Mouse (Mus musculus): ENCODE measurements around the gene Gps1. TPM values are rescaled to one million over a fixed set of nuclear protein-coding genes. Genes with fewer than 3 reads are reported as not detected.

The Gps1 gene
- total RNA-seq (2012; rRNA removed) = 174 and 254 TPM in 2 replicates
- 184 and 188 TPM in 2 replicates for total RNA-seq (2014; rRNA removed)
- 141 and 158 TPM in 2 replicates for polyA plus RNA-seq (2012; ENCODE audit: insufficient read length, low read depth)

DNA sequence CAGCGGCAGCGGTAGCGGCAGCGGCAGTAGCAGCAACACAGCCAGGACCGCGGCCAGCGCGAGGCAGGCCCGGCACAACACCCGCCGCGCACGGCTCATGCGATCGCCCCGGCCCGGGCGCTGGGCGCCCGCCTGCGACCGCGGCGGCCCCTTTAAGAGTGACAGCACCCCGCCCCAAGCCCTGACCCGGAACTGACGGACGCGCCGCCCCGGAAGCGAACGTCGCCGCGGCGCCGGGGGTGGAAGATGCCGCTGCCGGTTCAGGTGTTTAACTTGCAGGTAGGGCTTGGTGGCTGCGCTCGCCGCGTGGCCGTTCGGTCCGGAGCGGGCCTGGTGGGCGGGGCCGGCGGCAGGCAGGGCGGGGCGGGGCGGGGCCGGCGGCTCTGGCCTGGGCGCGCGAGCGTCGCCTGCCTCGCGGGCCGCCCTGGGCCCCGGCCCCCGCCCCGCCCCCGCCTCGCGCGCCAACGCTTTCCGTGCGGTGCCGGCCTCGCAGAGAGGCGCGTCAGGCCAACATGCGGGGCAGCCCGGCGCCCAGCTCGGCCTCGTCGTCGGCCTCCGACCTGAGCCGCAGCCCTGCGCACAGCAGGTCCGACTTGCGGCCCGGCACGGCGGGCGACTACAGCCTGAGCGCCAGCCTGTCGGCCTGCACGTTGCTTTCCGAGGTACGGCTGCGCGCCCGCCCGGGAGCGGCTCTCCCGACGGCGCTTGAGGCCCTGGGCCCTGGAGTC lies at the start of gene Gps1, which contains the start of gene Rfng:
Gene Gps1, plus strand, starts transcription at position 209 of the 728 bp plus-strand sequence.
Gene Rfng, minus strand, starts transcription at position 144 of the 728 bp plus-strand sequence.
- no peaks in the 10 kb centered on the region for H3K9me3 ChIP-seq (replicated peaks; ENCODE audit: low read length)
- in situ Hi-C loops (cut with MboI; ENCODE audit: low pct_ligation_motif_present, low pct_unique_long_range_greater_than_20kb, low sequenced_read_pairs) = no loop called here

GRCm38 (mm10) chr11:120736424-120736823 lies 47.6 kb upstream of the Gps1 start:
- Histone ChIP-seq H3K27me3 (replicated peaks) (peaks cover 67% of the 10 kb centered on the region), H3K36me3 (replicated peaks in 1 of 2; ENCODE audit: control insufficient read depth in 1 of 2, insufficient read depth in 1 of 2, low read length in 1 of 2) (no peaks in the 10 kb centered on the region), H3K4me1 (ENCODE audit: control insufficient read depth in 1 of 2, insufficient read depth in 2 of 2) (peaks cover 4 to 6% of the 10 kb centered on the region in 2 experiments; a peak in 1 of 4 replicates), H3K9ac (ENCODE audit: insufficient read depth, low read depth) (no peak overlapping the region), H3K79me2 (replicated peaks; ENCODE audit: control insufficient read depth, extremely low read depth, insufficient read depth, poor library complexity, severe bottlenecking) (no peaks in the 10 kb centered on the region), H3K27ac (ENCODE audit: insufficient read depth, low read depth) (no peak overlapping the region), H3K4me3 (replicated peaks in 1 of 3; ENCODE audit: low read depth in 2 of 3, low read length in 2 of 3, poor library complexity in 1 of 3) (no peak overlapping the region), H3K4me2 (ENCODE audit: insufficient read depth, low read depth, poor library complexity, severe bottlenecking) (no peak overlapping the region), H3K9me3 (replicated peaks; ENCODE audit: low read length) (no peaks in the 10 kb centered on the region)
- dilution Hi-C loops (cut with MboI; ENCODE audit: extremely low pct_ligation_motif_present, extremely low pct_unique_long_range_greater_than_20kb, low sequenced_read_pairs) = no loop called here
- DNase-seq (ENCODE audit: extremely low read depth) = no peak
- in situ Hi-C loops (cut with MboI; ENCODE audit: low pct_ligation_motif_present, low pct_unique_long_range_greater_than_20kb, low sequenced_read_pairs) = no loop called here
- TF ChIP-seq MXI1 (IDR thresholded peaks at IDR 0.05; ENCODE audit: low read depth, low read length) (no peak), MYC (IDR thresholded peaks at IDR 0.05; ENCODE audit: low read depth, low read length) (no peak), ZC3H11A (IDR thresholded peaks at IDR 0.05; ENCODE audit: low read depth, low read length) (no peak), KAT2A (IDR thresholded peaks at IDR 0.05; ENCODE audit: insufficient replicate concordance, low read length) (no peak), NELFE (IDR thresholded peaks at IDR 0.05; ENCODE audit: low read depth, low read length) (no peak), USF1 (IDR thresholded peaks at IDR 0.05; ENCODE audit: low read depth, low read length) (no peak), POLR2A (IDR thresholded peaks at IDR 0.05; ENCODE audit: low read depth, low read length) (no peak), ZKSCAN1 (IDR thresholded peaks at IDR 0.05; ENCODE audit: borderline replicate concordance, low read depth, low read length) (no peak), CTCF (conservative IDR thresholded peaks at IDR 0.05 in 1 of 2, IDR thresholded peaks at IDR 0.05 in 1 of 2; ENCODE audit: low read depth in 2 of 2, low read length in 2 of 2) (no peak), CHD1 (IDR thresholded peaks at IDR 0.05; ENCODE audit: low read depth, low read length) (no peak), SIN3A (IDR thresholded peaks at IDR 0.05; ENCODE audit: low read length) (no peak), TBP (conservative IDR thresholded peaks at IDR 0.05; ENCODE audit: low read depth, low read length) (no peak), HCFC1 (IDR thresholded peaks at IDR 0.05; ENCODE audit: low read depth, low read length) (no peak), UBTF (IDR thresholded peaks at IDR 0.05; ENCODE audit: low read depth, low read length) (no peak), ELF1 (IDR thresholded peaks at IDR 0.05; ENCODE audit: low read depth, low read length) (no peak), MAFK (IDR thresholded peaks at IDR 0.05; ENCODE audit: insufficient replicate concordance, low read length) (no peak), CHD2 (IDR thresholded peaks at IDR 0.05; ENCODE audit: low read length) (no peak), USF2 (conservative IDR thresholded peaks at IDR 0.05; ENCODE audit: low read depth, low read length) (no peak), MEF2A (IDR thresholded peaks at IDR 0.05; ENCODE audit: borderline replicate concordance, low read depth, low read length) (no peak)

More for the DNA sequence above, at the start of gene Gps1, which contains the start of gene Rfng:
- Histone ChIP-seq H3K9ac (ENCODE audit: insufficient read depth, low read depth) (peak within 1 kb of the TSS; percentile 77), H3K4me1 (ENCODE audit: control insufficient read depth in 1 of 2, insufficient read depth in 2 of 2) (peaks cover 10 to 30% of the 10 kb centered on the region in 2 experiments), H3K27me3 (replicated peaks) (no peaks in the 10 kb centered on the region), H3K4me3 (replicated peaks in 1 of 3; ENCODE audit: low read depth in 2 of 3, low read length in 2 of 3, poor library complexity in 1 of 3) (peak within 1 kb of the TSS; percentile 79 to 91 (median 84)), H3K4me2 (ENCODE audit: insufficient read depth, low read depth, poor library complexity, severe bottlenecking) (peak within 1 kb of the TSS; percentile 60), H3K36me3 (replicated peaks in 1 of 2; ENCODE audit: control insufficient read depth in 1 of 2, insufficient read depth in 1 of 2, low read length in 1 of 2) (peaks cover 46 to 66% of the 10 kb centered on the region in 2 experiments), H3K79me2 (replicated peaks; ENCODE audit: control insufficient read depth, extremely low read depth, insufficient read depth, poor library complexity, severe bottlenecking) (peaks cover 13% of the 10 kb centered on the region), H3K27ac (ENCODE audit: insufficient read depth, low read depth) (peak within 1 kb of the TSS; percentile 37; the same call in 1 of the 2 replicates)
- no peak for TF ChIP-seq E2F4 (IDR thresholded peaks at IDR 0.05; ENCODE audit: insufficient replicate concordance, low read depth, low read length)
- no peak; the same call in 1 of the 2 replicates for TF ChIP-seq GABPA (IDR thresholded peaks at IDR 0.05; ENCODE audit: insufficient replicate concordance, low read depth, low read length)
- no peak for TF ChIP-seq SMC3 (IDR thresholded peaks at IDR 0.05; ENCODE audit: low read depth, low read length)
- no peak for TF ChIP-seq RCOR1 (conservative IDR thresholded peaks at IDR 0.05; ENCODE audit: low read depth, low read length)
- TF ChIP-seq PAX5 (IDR thresholded peaks at IDR 0.05; ENCODE audit: low read length) = no peak
- peak; percentile 84; the same call in 1 of the 2 replicates for TF ChIP-seq KAT2A (IDR thresholded peaks at IDR 0.05; ENCODE audit: insufficient replicate concordance, low read length)
- peak; percentile 97 for TF ChIP-seq SIN3A (IDR thresholded peaks at IDR 0.05; ENCODE audit: low read length)
- peak; percentile 72; the same call in 1 of the 2 replicates for TF ChIP-seq MXI1 (IDR thresholded peaks at IDR 0.05; ENCODE audit: low read depth, low read length)
- no peak for TF ChIP-seq TBP (conservative IDR thresholded peaks at IDR 0.05; ENCODE audit: low read depth, low read length)
- TF ChIP-seq MEF2A (IDR thresholded peaks at IDR 0.05; ENCODE audit: borderline replicate concordance, low read depth, low read length) = no peak; the same call in 1 of the 2 replicates
- TF ChIP-seq EP300 (IDR thresholded peaks at IDR 0.05; ENCODE audit: low read length) = no peak
- TF ChIP-seq POLR2A (IDR thresholded peaks at IDR 0.05; ENCODE audit: low read depth, low read length) = peak; percentile 68
- TF ChIP-seq ELF1 (IDR thresholded peaks at IDR 0.05; ENCODE audit: low read depth, low read length) = peak; percentile 89
- peak; percentile 97 for TF ChIP-seq MAZ (IDR thresholded peaks at IDR 0.05; ENCODE audit: low read depth, low read length)
- no peak for TF ChIP-seq CTCF (conservative IDR thresholded peaks at IDR 0.05 in 1 of 2, IDR thresholded peaks at IDR 0.05 in 1 of 2; ENCODE audit: low read depth in 2 of 2, low read length in 2 of 2)
- TF ChIP-seq ZNF384 (IDR thresholded peaks at IDR 0.05; ENCODE audit: low read depth, low read length) = no peak
- peak; percentile 63; the same call in 1 of the 2 replicates for TF ChIP-seq UBTF (IDR thresholded peaks at IDR 0.05; ENCODE audit: low read depth, low read length)
- no peak; the same call in 1 of the 2 replicates for TF ChIP-seq IRF4 (IDR thresholded peaks at IDR 0.05; ENCODE audit: low read depth, low read length)
- peak; percentile 89 for TF ChIP-seq CHD2 (IDR thresholded peaks at IDR 0.05; ENCODE audit: low read length)
- no peak for TF ChIP-seq USF2 (conservative IDR thresholded peaks at IDR 0.05; ENCODE audit: low read depth, low read length)
- TF ChIP-seq TCF12 (IDR thresholded peaks at IDR 0.05; ENCODE audit: low read depth, low read length) = peak; percentile 30; the same call in 1 of the 2 replicates
- TF ChIP-seq MAX (IDR thresholded peaks at IDR 0.05; ENCODE audit: low read length) = peak; percentile 50
- peak; percentile 50 for TF ChIP-seq NELFE (IDR thresholded peaks at IDR 0.05; ENCODE audit: low read depth, low read length)
- TF ChIP-seq ZKSCAN1 (IDR thresholded peaks at IDR 0.05; ENCODE audit: borderline replicate concordance, low read depth, low read length) = no peak
- TF ChIP-seq ZC3H11A (IDR thresholded peaks at IDR 0.05; ENCODE audit: low read depth, low read length) = no peak
- TF ChIP-seq NRF1 (IDR thresholded peaks at IDR 0.05; ENCODE audit: low read depth, low read length) = peak; percentile 7; the same call in 1 of the 2 replicates
- no peak; the same call in 1 of the 2 replicates for TF ChIP-seq MYC (IDR thresholded peaks at IDR 0.05; ENCODE audit: low read depth, low read length)
- no peak for TF ChIP-seq POLR2AphosphoS2 (IDR thresholded peaks at IDR 0.05; ENCODE audit: low read depth, low read length)
- no peak for TF ChIP-seq ETS1 (conservative IDR thresholded peaks at IDR 0.05; ENCODE audit: low read depth, low read length)
- TF ChIP-seq ZMIZ1 (IDR thresholded peaks at IDR 0.05; ENCODE audit: low read depth, low read length) = peak; percentile 41
- TF ChIP-seq HCFC1 (IDR thresholded peaks at IDR 0.05; ENCODE audit: low read depth, low read length) = peak; percentile 86
- dilution Hi-C loops (cut with MboI; ENCODE audit: extremely low pct_ligation_motif_present, extremely low pct_unique_long_range_greater_than_20kb, low sequenced_read_pairs) = no loop called here
- DNase-seq (ENCODE audit: extremely low read depth) = peak; percentile 80

Measured in CH12.LX (cell line).